23 mouse cellular contexts compared by ENCODE assay signal in the genomic region with DNA sequence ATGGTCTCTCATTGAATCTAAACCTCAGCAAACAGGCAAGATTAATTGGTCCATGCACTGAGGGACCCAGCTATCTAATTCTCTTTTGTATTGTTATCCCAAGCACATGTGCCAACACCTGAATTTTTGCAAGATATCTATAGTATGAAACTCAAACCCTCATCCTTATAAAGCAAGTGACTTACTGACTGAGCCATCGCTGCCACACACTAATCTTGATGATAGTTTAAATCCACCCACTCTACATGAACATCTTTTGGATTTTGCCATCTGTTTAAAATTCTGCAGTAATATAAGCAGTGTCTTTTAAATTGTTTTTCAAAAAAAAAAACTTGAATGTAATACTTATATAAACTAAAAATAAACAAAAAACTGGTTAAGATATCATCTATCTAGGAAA.
DNase-seq lines count a peak whose midpoint lies in the region; TF ChIP-seq lines count a peak whose summit lies in the region.
"Had no signal": no experiment of that assay in that cellular context is flagged by ENCODE, and none has a peak within 500 bp of the region (broad histone marks: within the 10 kb centered on the region; RNA-seq: fewer than 3 reads in every experiment).

No protein-coding gene starts in this region.

- intact Hi-C loops in left cerebral cortex, postnatal 25 days (cut with DNase I) = loop anchor here (2.0 kb wide), 1 partner anchor 38 kb away; no protein-coding TSS in a partner anchor
- intact Hi-C loops in left cerebral cortex, postnatal 4 days (cut with DNase I) = no loop called here

- H3K4me3 ChIP-seq in layer of hippocampus, adult 2 months = no peak overlapping the region
- no peak overlapping the region for H3K4me3 ChIP-seq in cortical plate, adult 2 months (ENCODE audit: insufficient read depth, low read length)
- H3K4me3 ChIP-seq: forebrain, embryonic 10.5 days; forebrain, embryonic 13.5 days; gastrocnemius, adult 2 months; heart, embryonic 12.5 days; heart, embryonic 15.5 days; hindbrain, embryonic 10.5 days; hindbrain, embryonic 13.5 days had no signal

- DNase-seq in layer of hippocampus, adult 2 months (ENCODE audit: low spot score in 2 of 2) = no peak
- DNase-seq in layer of hippocampus, postnatal 10 days (ENCODE audit: low spot score in 2 of 2) = no peak
- peak; percentile 15 to 70 for DNase-seq in left cerebral cortex, postnatal 25 days (ENCODE audit: low spot score in 2 of 2)
- DNase-seq in left cerebral cortex, postnatal 4 days = no peak
- DNase-seq in thymus, postnatal 4 days = no peak
- DNase-seq: adrenal gland, adult 2 months; adrenal gland, postnatal 14 days; cerebellum, adult 11-12 months; cerebellum, adult 8-10 months; cerebellum, postnatal 10 days; cerebellum, postnatal 36 days; gastrocnemius, adult 2 months; gastrocnemius, postnatal 14 days; heart, adult 11 months; heart, postnatal 10 days; heart, postnatal 36 days had no signal

- H3K27ac ChIP-seq in layer of hippocampus, adult 2 months = peak overlapping the region; percentile 39; the same call in 1 of the 2 replicates
- 0 out of 2 replicates have a peak overlapping the region, but pooled peaks have one; percentile 51 for H3K27ac ChIP-seq in cortical plate, adult 2 months (ENCODE audit: insufficient read depth, low read length)
- H3K27ac ChIP-seq: forebrain, embryonic 10.5 days; forebrain, embryonic 13.5 days; gastrocnemius, adult 2 months; heart, embryonic 15.5 days; hindbrain, embryonic 10.5 days; hindbrain, embryonic 13.5 days had no signal

- TF ChIP-seq CTCF in layer of hippocampus, adult 2 months (conservative IDR thresholded peaks at IDR 0.05) = no peak
- no peak for TF ChIP-seq CTCF in cortical plate, adult 2 months (IDR thresholded peaks at IDR 0.05; ENCODE audit: extremely low read depth, insufficient read depth, low read length)

- H3K4me1 ChIP-seq in cortical plate, adult 2 months (ENCODE audit: control insufficient read depth, insufficient read depth, low read length) = no peaks in the 10 kb centered on the region
- H3K4me1 ChIP-seq: forebrain, embryonic 13.5 days; heart, embryonic 12.5 days; heart, embryonic 15.5 days; hindbrain, embryonic 10.5 days; hindbrain, embryonic 13.5 days had no signal

- no peak for TF ChIP-seq POLR2A in cortical plate, adult 2 months (IDR thresholded peaks at IDR 0.05; ENCODE audit: extremely low read depth, insufficient read depth, low read length)

Comparison
In these comparisons a context has a peak if more than half of its experiments do, and no peak if none do; other contexts are left out.
1. DNase-seq: peak in left cerebral cortex, postnatal 25 days (2 of 2); none in layer of hippocampus, adult 2 months (0 of 2), layer of hippocampus, postnatal 10 days (0 of 2), left cerebral cortex, postnatal 4 days (single experiment) and thymus, postnatal 4 days (single experiment).